Mouse (Mus musculus): ENCODE results near the gene 0610010F05Rik. TPM values are rescaled to one million over a fixed set of nuclear protein-coding genes. Genes with fewer than 3 reads are reported as not detected.
"Not testable (repeated sequence)": the region's sequence is repeated elsewhere in the genome, so short reads cannot be mapped to it uniquely, and the experiment has no call there.

0610010F05Rik gene
- polyA plus RNA-seq, 1 experiment from 2014 or later, result 140 TPM

DNA sequence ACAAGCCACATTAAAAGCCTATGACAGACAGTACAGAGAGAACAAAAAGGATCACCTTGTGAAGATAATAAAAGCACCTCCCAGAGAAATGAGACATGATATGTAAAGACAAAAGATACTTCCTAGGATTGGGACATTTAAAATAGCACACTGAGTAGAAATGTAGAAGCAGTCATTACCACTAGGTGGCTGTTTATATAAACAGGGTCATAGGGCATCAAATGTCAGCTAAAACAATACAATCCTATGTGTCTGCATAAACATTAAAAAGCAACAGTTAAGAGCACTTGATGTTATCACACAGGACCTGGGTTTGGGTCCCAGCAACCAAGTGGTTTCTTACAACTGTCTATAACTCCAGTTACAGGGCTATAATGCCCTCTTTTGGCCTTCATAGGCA, 2.8 kb downstream of the 0610010F05Rik start:
- no peaks in the 10 kb centered on the region for H3K9me3 ChIP-seq (replicated peaks; ENCODE audit: control insufficient read depth, low read length)
- no peak overlapping the region for H3K27ac ChIP-seq (ENCODE audit: low read depth, low read length)
- no peak for ATAC-seq
- H3K27me3 ChIP-seq (replicated peaks; ENCODE audit: control insufficient read depth, insufficient read depth, low read length), result no peaks in the 10 kb centered on the region
- H3K4me2 ChIP-seq (ENCODE audit: low read length), result no peak overlapping the region
- no peaks in the 10 kb centered on the region for H3K4me1 ChIP-seq (ENCODE audit: control insufficient read depth, insufficient read depth, low read length)
- H3K4me3 ChIP-seq (ENCODE audit: low read depth, low read length), result no peak overlapping the region
- no peak for DNase-seq (ENCODE audit: low spot score)
- peaks cover 13% of the 10 kb centered on the region for H3K36me3 ChIP-seq (ENCODE audit: control insufficient read depth, insufficient read depth, low read length)
- H3K9ac ChIP-seq (ENCODE audit: low read length), result no peak overlapping the region

DNA sequence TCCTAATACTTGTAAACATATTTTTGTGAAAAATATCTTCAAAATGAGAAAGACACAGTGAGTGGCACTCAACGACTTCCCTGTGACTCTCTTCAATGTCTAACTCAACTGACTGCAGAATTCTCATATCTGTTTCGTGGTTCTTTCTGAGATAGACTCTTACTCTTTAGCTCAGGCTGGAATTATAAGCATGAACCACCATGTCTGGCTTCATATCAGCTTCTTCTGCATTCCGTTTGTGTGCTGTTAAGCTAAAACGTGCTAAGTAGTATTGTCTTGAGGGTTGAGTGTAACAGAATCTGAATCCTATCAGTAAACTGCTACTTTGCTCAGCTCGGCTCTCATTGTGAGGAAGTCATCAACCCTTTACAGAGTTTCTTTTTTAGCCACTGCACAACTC, 14.4 kb downstream of the 0610010F05Rik start:
- Histone ChIP-seq H3K4me2 (ENCODE audit: low read length) (no peak overlapping the region), H3K27me3 (replicated peaks; ENCODE audit: control insufficient read depth, insufficient read depth, low read length) (no peaks in the 10 kb centered on the region), H3K9ac (ENCODE audit: low read length) (no peak overlapping the region), H3K4me3 (ENCODE audit: low read depth, low read length) (no peak overlapping the region), H3K4me1 (ENCODE audit: control insufficient read depth, insufficient read depth, low read length) (no peaks in the 10 kb centered on the region), H3K27ac (ENCODE audit: low read depth, low read length) (no peak overlapping the region), H3K9me3 (replicated peaks; ENCODE audit: control insufficient read depth, low read length) (no peaks in the 10 kb centered on the region), H3K36me3 (ENCODE audit: control insufficient read depth, insufficient read depth, low read length) (peaks cover 47% of the 10 kb centered on the region)
- no peak for DNase-seq (ENCODE audit: low spot score)
- no peak for ATAC-seq
- 86% methylated on average over 5 of the region's 5 CpGs for WGBS

DNA sequence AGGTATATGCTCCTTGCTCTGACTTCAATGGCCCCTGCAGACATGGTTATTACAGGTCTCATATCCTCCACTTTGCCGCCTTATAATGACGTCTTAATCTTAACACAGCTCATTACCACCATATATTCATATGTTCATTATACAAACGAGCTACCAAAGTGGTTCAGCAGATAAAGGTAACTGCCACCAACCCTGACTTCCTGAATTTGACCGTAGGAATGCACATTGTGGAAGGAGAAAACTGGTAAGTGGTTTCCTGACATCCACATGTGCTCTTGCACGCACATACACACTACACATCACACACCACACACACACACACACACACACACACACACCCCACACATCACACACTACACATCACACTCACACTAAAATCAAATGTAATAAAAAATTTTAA, 18.9 kb downstream of the 0610010F05Rik start:
- Histone ChIP-seq H3K9me3 (replicated peaks; ENCODE audit: control insufficient read depth, low read length) (no peaks in the 10 kb centered on the region), H3K4me2 (ENCODE audit: low read length) (no peak overlapping the region), H3K4me3 (ENCODE audit: low read depth, low read length) (no peak overlapping the region), H3K36me3 (ENCODE audit: control insufficient read depth, insufficient read depth, low read length) (peaks cover 42% of the 10 kb centered on the region), H3K27me3 (replicated peaks; ENCODE audit: control insufficient read depth, insufficient read depth, low read length) (no peaks in the 10 kb centered on the region), H3K9ac (ENCODE audit: low read length) (no peak overlapping the region), H3K27ac (ENCODE audit: low read depth, low read length) (no peak overlapping the region), H3K4me1 (ENCODE audit: control insufficient read depth, insufficient read depth, low read length) (no peaks in the 10 kb centered on the region)
- DNase-seq (ENCODE audit: low spot score), result no peak
- ATAC-seq, result no peak
- WGBS, result 81% methylated on average over 5 of the region's 5 CpGs

DNA sequence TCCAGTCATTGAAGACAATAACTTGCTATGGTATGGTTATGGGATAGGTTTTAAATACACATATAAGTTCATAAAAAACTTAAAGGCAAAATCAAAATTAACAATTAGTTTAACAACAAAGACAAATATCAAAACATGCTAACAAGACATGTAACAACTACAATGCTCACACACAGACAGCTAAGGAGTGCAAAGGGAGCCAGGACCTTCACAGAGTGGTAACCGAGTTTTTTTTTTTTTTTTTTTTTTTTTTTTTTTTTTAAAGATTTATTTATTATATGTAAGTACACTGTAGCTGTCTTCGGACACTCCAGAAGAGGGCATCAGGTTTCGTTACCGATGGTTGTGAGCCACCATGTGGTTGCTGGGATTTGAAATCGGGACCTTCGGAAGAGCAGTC, 26.1 kb downstream of the 0610010F05Rik start:
- not testable (repeated sequence) for H3K9me3 ChIP-seq (replicated peaks; ENCODE audit: control insufficient read depth, low read length); H3K9ac ChIP-seq (ENCODE audit: low read length); H3K4me1 ChIP-seq (ENCODE audit: control insufficient read depth, insufficient read depth, low read length); H3K27me3 ChIP-seq (replicated peaks; ENCODE audit: control insufficient read depth, insufficient read depth, low read length); H3K4me3 ChIP-seq (ENCODE audit: low read depth, low read length); H3K27ac ChIP-seq (ENCODE audit: low read depth, low read length); H3K4me2 ChIP-seq (ENCODE audit: low read length); ATAC-seq; DNase-seq (ENCODE audit: low spot score)
- peaks cover 50% of the 10 kb centered on the region for H3K36me3 ChIP-seq (ENCODE audit: control insufficient read depth, insufficient read depth, low read length)
- whole genome bisulfite sequencing, result 90% methylated on average over 6 of the region's 6 CpGs

DNA sequence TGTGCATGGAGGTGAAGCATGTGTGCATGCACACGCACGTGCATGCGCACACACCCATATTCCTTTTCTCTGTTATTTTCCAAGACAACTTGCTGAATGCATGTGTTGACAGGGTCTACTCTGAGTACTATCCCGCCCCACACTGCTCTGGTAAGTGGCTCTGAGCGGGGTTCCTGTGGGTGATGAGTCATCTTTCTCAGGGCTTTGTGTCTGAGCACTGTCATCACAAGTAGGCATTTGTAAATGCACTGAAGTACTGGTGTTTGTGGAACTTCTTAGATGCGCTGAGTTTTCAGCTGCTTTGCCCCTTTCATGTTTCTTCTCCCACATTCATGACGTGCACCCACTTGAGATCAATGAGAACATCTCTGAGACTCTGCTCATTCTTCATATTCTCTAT, 63.3 kb downstream of the 0610010F05Rik start:
- H3K36me3 ChIP-seq (ENCODE audit: control insufficient read depth, insufficient read depth, low read length), result peaks cover 49% of the 10 kb centered on the region

DNA sequence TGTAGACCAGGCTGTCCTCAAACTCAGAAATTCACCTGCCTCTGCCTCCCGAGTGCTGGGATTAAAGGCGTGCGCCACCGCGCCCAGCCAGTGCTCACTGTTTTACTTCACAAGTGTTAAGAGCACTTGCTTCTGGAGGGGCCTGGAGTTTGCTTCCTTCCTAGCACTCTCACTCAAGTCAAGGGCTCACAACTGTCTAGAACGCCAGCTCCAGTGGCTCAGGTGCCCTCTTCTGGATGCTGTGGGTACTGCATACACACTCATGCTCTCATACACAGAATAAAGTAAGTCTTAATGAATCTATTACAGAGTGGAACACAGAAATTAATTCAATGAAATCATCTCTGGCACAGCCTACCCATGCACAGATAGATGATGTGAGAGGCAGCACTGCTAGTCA, 67.7 kb downstream of the 0610010F05Rik start:
- H3K27me3 ChIP-seq (replicated peaks; ENCODE audit: control insufficient read depth, insufficient read depth, low read length), result no peaks in the 10 kb centered on the region
- no peak overlapping the region for H3K9ac ChIP-seq (ENCODE audit: low read length)
- DNase-seq (ENCODE audit: low spot score) (peak; percentile 77), ATAC-seq (peak; percentile 79)
- no peak overlapping the region for H3K4me3 ChIP-seq (ENCODE audit: low read depth, low read length)
- H3K9me3 ChIP-seq (replicated peaks; ENCODE audit: control insufficient read depth, low read length), result no peaks in the 10 kb centered on the region
- no peak overlapping the region for H3K4me2 ChIP-seq (ENCODE audit: low read length)
- no peak overlapping the region for H3K27ac ChIP-seq (ENCODE audit: low read depth, low read length)
- no peaks in the 10 kb centered on the region for H3K4me1 ChIP-seq (ENCODE audit: control insufficient read depth, insufficient read depth, low read length)
- 56% methylated on average over 6 of the region's 6 CpGs for WGBS
- peaks cover 32% of the 10 kb centered on the region for H3K36me3 ChIP-seq (ENCODE audit: control insufficient read depth, insufficient read depth, low read length)

More for the DNA sequence above, 63.3 kb downstream of the 0610010F05Rik start:
- no peak for DNase-seq (ENCODE audit: low spot score)
- H3K4me2 ChIP-seq (ENCODE audit: low read length), result no peak overlapping the region
- H3K27ac ChIP-seq (ENCODE audit: low read depth, low read length), result no peak overlapping the region
- ATAC-seq, result no peak
- no peak overlapping the region for H3K4me3 ChIP-seq (ENCODE audit: low read depth, low read length)
- H3K9me3 ChIP-seq (replicated peaks; ENCODE audit: control insufficient read depth, low read length), result no peaks in the 10 kb centered on the region
- WGBS, result 96% methylated on average over 7 of the region's 7 CpGs
- no peaks in the 10 kb centered on the region for H3K27me3 ChIP-seq (replicated peaks; ENCODE audit: control insufficient read depth, insufficient read depth, low read length)
- H3K9ac ChIP-seq (ENCODE audit: low read length), result no peak overlapping the region
- H3K4me1 ChIP-seq (ENCODE audit: control insufficient read depth, insufficient read depth, low read length), result no peaks in the 10 kb centered on the region

DNA sequence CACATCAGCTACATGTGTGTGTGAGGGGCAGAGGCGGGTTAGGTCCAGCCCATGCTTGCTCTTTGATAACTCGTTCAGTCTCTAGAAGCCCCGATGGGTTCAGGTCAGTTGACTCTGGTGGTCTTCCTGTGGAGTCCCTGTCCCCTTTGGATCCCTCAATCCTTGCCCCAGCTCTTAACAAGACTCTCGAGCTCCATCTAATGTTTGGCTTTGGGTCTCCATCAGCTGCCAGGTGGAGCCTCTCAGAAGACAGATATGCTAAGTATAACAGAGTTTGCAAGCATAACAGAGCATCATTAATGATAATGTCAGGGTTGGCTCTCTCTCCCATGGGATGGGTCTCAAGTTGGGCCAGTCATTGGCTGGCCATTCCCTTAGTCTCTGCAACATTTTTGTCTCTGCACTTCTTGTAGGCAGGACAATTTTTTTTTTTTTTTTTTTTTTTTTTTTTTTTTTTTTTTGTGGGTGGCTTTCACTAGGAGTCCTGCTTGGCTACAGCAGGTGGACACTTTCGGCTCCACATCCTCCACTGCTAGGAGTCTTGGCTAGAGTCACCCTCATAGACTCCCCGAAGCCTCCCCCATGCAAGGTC, 76.3 kb downstream of the 0610010F05Rik start:
- H3K9me3 ChIP-seq (replicated peaks; ENCODE audit: control insufficient read depth, low read length), result no peaks in the 10 kb centered on the region
- ATAC-seq, result no peak
- no peak overlapping the region for H3K9ac ChIP-seq (ENCODE audit: low read length)
- H3K4me3 ChIP-seq (ENCODE audit: low read depth, low read length), result no peak overlapping the region
- no peaks in the 10 kb centered on the region for H3K27me3 ChIP-seq (replicated peaks; ENCODE audit: control insufficient read depth, insufficient read depth, low read length)
- 65% methylated on average over 6 of the region's 6 CpGs for WGBS
- H3K4me1 ChIP-seq (ENCODE audit: control insufficient read depth, insufficient read depth, low read length), result no peaks in the 10 kb centered on the region
- H3K4me2 ChIP-seq (ENCODE audit: low read length), result no peak overlapping the region
- H3K36me3 ChIP-seq (ENCODE audit: control insufficient read depth, insufficient read depth, low read length), result no peaks in the 10 kb centered on the region
- DNase-seq (ENCODE audit: low spot score), result no peak
- H3K27ac ChIP-seq (ENCODE audit: low read depth, low read length), result no peak overlapping the region

DNA sequence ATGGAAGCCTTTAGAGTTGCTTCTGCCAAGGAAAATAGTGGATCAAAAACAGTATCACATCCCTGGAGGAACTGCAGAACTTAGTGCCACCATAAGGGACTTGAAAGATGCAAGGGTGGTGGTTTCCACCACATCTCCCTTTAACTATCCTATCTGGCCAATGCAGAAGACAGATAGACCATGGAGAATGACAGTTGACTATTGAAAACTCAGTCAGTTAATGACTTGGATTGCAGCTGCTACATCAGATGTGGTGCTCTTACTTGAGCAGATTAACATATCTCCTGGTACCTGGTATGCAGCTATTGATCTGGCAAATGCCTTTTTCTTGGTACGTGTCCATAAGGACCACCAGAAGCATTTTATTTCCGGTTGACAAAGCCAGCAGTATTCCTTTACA, 96.0 kb downstream of the 0610010F05Rik start:
- Histone ChIP-seq H3K9me3 (replicated peaks; ENCODE audit: control insufficient read depth, low read length) (no peaks in the 10 kb centered on the region), H3K4me1 (ENCODE audit: control insufficient read depth, insufficient read depth, low read length) (no peaks in the 10 kb centered on the region), H3K9ac (ENCODE audit: low read length) (no peak overlapping the region), H3K27ac (ENCODE audit: low read depth, low read length) (no peak overlapping the region), H3K4me3 (ENCODE audit: low read depth, low read length) (no peak overlapping the region), H3K4me2 (ENCODE audit: low read length) (no peak overlapping the region), H3K36me3 (ENCODE audit: control insufficient read depth, insufficient read depth, low read length) (no peaks in the 10 kb centered on the region), H3K27me3 (replicated peaks; ENCODE audit: control insufficient read depth, insufficient read depth, low read length) (no peaks in the 10 kb centered on the region)
- DNase-seq (ENCODE audit: low spot score) (no peak), ATAC-seq (no peak)
- 83% methylated on average over 2 of the region's 2 CpGs for WGBS

DNA sequence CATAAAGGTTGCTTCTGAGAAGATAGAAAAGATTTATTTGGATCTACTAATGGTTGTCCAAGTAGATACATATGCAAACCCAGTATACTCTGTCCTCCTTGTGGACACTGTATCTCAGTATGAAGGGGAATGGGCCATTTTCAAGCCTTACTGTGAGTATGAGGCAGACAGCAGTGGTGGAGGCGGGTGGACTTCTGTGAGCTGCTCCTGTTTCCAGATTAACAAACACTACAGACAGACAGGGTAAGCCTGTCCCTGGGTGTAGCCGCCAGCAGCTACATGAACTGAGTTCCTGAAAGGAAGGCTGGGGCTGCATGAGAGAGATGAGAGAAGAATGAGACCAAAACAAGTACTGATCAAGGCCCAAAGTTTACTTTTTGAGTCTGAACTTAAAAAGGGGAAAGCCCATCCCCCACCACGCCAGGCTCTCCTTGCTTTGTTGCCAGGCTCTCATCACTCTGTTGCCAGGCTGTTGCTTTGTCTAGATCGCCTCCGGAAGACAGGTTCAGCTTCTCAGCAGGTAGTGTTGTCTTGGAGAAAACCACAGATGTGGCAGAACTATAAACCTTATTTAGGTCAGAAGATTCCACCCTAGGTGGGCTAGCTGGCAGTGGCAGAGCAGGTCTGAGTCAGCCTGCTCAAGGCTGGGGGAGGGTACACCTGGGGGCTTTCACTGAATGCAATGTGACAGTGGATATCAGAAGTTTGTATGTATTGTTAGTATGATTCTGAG, 112.8 kb downstream of the 0610010F05Rik start, which contains the start of gene 1700093K21Rik:
Gene 1700093K21Rik, minus strand, starts transcription at position 683 of the 733 bp plus-strand sequence.
- 33% methylated on average over 5 of the region's 5 CpGs for WGBS
- no peak within 1 kb of the TSS for H3K4me2 ChIP-seq (ENCODE audit: low read length)

More for the DNA sequence above, 112.8 kb downstream of the 0610010F05Rik start, which contains the start of gene 1700093K21Rik:
- Histone ChIP-seq H3K9ac (ENCODE audit: low read length) (no peak within 1 kb of the TSS), H3K4me1 (ENCODE audit: control insufficient read depth, insufficient read depth, low read length) (no peaks in the 10 kb centered on the region), H3K27me3 (replicated peaks; ENCODE audit: control insufficient read depth, insufficient read depth, low read length) (no peaks in the 10 kb centered on the region), H3K36me3 (ENCODE audit: control insufficient read depth, insufficient read depth, low read length) (no peaks in the 10 kb centered on the region), H3K4me3 (ENCODE audit: low read depth, low read length) (no peak within 1 kb of the TSS), H3K27ac (ENCODE audit: low read depth, low read length) (no peak within 1 kb of the TSS), H3K9me3 (replicated peaks; ENCODE audit: control insufficient read depth, low read length) (no peaks in the 10 kb centered on the region)
- ATAC-seq (no peak), DNase-seq (ENCODE audit: low spot score) (no peak)

Data from forebrain, embryonic 14.5 days (tissue).